Mouse (Mus musculus) limb, embryonic 12.5 days (tissue): ENCODE results near the gene Igfbp4. TPM values are rescaled to one million over a fixed set of nuclear protein-coding genes. Genes with fewer than 3 reads are reported as not detected.
A peak's percentile ranks its signal among the peaks of the same experiment; 100 is the strongest.

Experiments used
- ATAC-seq: fragments of 200-750 bp; cut with Nextera tagmentation; 2 replicates; pipeline ENCODE4 v1.8.0; 2017; ENCODE audit warnings: low read depth, moderate TSS enrichment; ENCODE audit not compliant: insufficient number of reproducible peaks, insufficient read depth, low FRiP score, low TSS enrichment
- H3K27ac ChIP-seq: fragments of 300-500 bp; sonication (generic); 2 replicates; pipeline ENCODE4 v1.5.1; 2016; ENCODE audit warnings: mild to moderate bottlenecking, moderate library complexity
- H3K27me3 ChIP-seq: fragments of 300-500 bp; sonication (generic); 2 replicates; pipeline ENCODE4 v1.6.1; 2016; ENCODE audit warnings: mild to moderate bottlenecking, moderate library complexity
- H3K36me3 ChIP-seq: fragments of 300-500 bp; sonication (generic); 2 replicates; pipeline ENCODE4 v1.6.1; 2016; ENCODE audit warnings: mild to moderate bottlenecking, moderate library complexity
- H3K4me1 ChIP-seq: fragments of 300-500 bp; sonication (generic); replicated peaks from 2 replicates; pipeline ENCODE4 v1.6.1; 2016
- H3K4me2 ChIP-seq: fragments of 300-500 bp; sonication (generic); 2 replicates; pipeline ENCODE4 v1.6.1; 2016; ENCODE audit warnings: mild to moderate bottlenecking, moderate library complexity
- H3K4me3 ChIP-seq: fragments of 300-500 bp; sonication (generic); replicated peaks from 2 replicates; pipeline ENCODE4 v1.5.1; 2016; ENCODE audit warnings: mild to moderate bottlenecking
- H3K9ac ChIP-seq: fragments of 300-500 bp; sonication (generic); replicated peaks from 2 replicates; pipeline ENCODE4 v1.6.1; 2016; ENCODE audit warnings: mild to moderate bottlenecking, moderate library complexity
- H3K9me3 ChIP-seq: fragments of 300-500 bp; sonication (generic); 2 replicates; pipeline ENCODE4 v1.6.1; 2016; ENCODE audit warnings: mild to moderate bottlenecking, moderate library complexity
- WGBS: fragments of 180-500 bp; shearing (Covaris S2); methylation state at CpG from one replicate; pipeline ENCODE4 v1.1.7; 2016; 5-methylcytosine and 5-hydroxymethylcytosine counted together
- polyA plus RNA-seq: library from polyadenylated mRNA; unstranded; fragments of >200 nt; fragmentation: Nextera tagmentation; extraction: Ambion mirVana; gene quantifications from 2 replicates; pipeline ENCODE4 v1.2.1, GENCODE M21; 2016

The Igfbp4 gene
- 1,037 and 1,115 TPM in 2 replicates for polyA plus RNA-seq

- peak within 1 kb of the TSS; percentile 98 for H3K9ac ChIP-seq
- H3K4me1 ChIP-seq, result peaks cover 40% of the 10 kb centered on the region
- H3K4me2 ChIP-seq, result peak within 1 kb of the TSS; percentile 85
- H3K4me3 ChIP-seq, result peak within 1 kb of the TSS; percentile 97
- under 1% methylated on average over 53 of the region's 63 CpGs for WGBS
- H3K9me3 ChIP-seq, result no peaks in the 10 kb centered on the region
- peaks cover 27% of the 10 kb centered on the region for H3K36me3 ChIP-seq
- peak; percentile 82 for ATAC-seq
- no peaks in the 10 kb centered on the region for H3K27me3 ChIP-seq
- H3K27ac ChIP-seq, result peak within 1 kb of the TSS; percentile 98
These were observed at the start of gene Igfbp4 for GRCm38 (mm10) chr11:99041051-99041729. Gene Igfbp4 (plus strand): TSS chr11:99041244.

GRCm38 (mm10) chr11:98995987-98996386 lies 45.1 kb upstream of the Igfbp4 start:
- H3K36me3 ChIP-seq, result peaks cover 100% of the 10 kb centered on the region
- no peak for ATAC-seq
- WGBS, result 95% methylated on average over 7 of the region's 7 CpGs

GRCm38 (mm10) chr11:98997659-98998058 lies 43.4 kb upstream of the Igfbp4 start:
- Histone ChIP-seq H3K4me1 (no peaks in the 10 kb centered on the region), H3K27me3 (no peaks in the 10 kb centered on the region), H3K9me3 (no peaks in the 10 kb centered on the region), H3K4me3 (no peak overlapping the region), H3K36me3 (peaks cover 100% of the 10 kb centered on the region), H3K27ac (no peak overlapping the region), H3K9ac (no peak overlapping the region), H3K4me2 (no peak overlapping the region)
- no peak for ATAC-seq
- 96% methylated on average over 4 of the region's 4 CpGs for WGBS

More at GRCm38 (mm10) chr11:98995987-98996386, 45.1 kb upstream of the Igfbp4 start:
- Histone ChIP-seq H3K27ac (no peak overlapping the region), H3K27me3 (no peaks in the 10 kb centered on the region), H3K4me1 (no peaks in the 10 kb centered on the region), H3K4me2 (no peak overlapping the region), H3K4me3 (no peak overlapping the region), H3K9ac (no peak overlapping the region), H3K9me3 (no peaks in the 10 kb centered on the region)

GRCm38 (mm10) chr11:98998776-98999175 lies 42.3 kb upstream of the Igfbp4 start:
- no peak overlapping the region for H3K9ac ChIP-seq
- H3K27ac ChIP-seq, result no peak overlapping the region
- no peaks in the 10 kb centered on the region for H3K4me1 ChIP-seq
- peaks cover 100% of the 10 kb centered on the region for H3K36me3 ChIP-seq
- no peak for ATAC-seq
- no peak overlapping the region for H3K4me2 ChIP-seq
- no peaks in the 10 kb centered on the region for H3K9me3 ChIP-seq
- H3K4me3 ChIP-seq, result no peak overlapping the region
- H3K27me3 ChIP-seq, result no peaks in the 10 kb centered on the region

- no peaks in the 10 kb centered on the region for H3K4me1 ChIP-seq
- H3K9me3 ChIP-seq, result no peaks in the 10 kb centered on the region
- WGBS, result 90% methylated on average over 11 of the region's 11 CpGs
- ATAC-seq, result no peak
- H3K36me3 ChIP-seq, result peaks cover 100% of the 10 kb centered on the region
- H3K4me3 ChIP-seq, result no peak overlapping the region
- H3K9ac ChIP-seq, result no peak overlapping the region
- no peak overlapping the region for H3K4me2 ChIP-seq
- no peaks in the 10 kb centered on the region for H3K27me3 ChIP-seq
- no peak overlapping the region for H3K27ac ChIP-seq
These were observed 41.8 kb upstream of the Igfbp4 start for GRCm38 (mm10) chr11:98999243-98999642.

- Histone ChIP-seq H3K9me3 (no peaks in the 10 kb centered on the region), H3K9ac (no peak overlapping the region), H3K4me1 (no peaks in the 10 kb centered on the region), H3K27me3 (no peaks in the 10 kb centered on the region), H3K36me3 (peaks cover 99% of the 10 kb centered on the region), H3K27ac (no peak overlapping the region), H3K4me2 (no peak overlapping the region), H3K4me3 (no peak overlapping the region)
- 96% methylated on average over 9 of the region's 9 CpGs for WGBS
- ATAC-seq, result no peak
These were observed 34.3 kb upstream of the Igfbp4 start for GRCm38 (mm10) chr11:99006788-99007187.

- WGBS, result 91% methylated on average over 4 of the region's 4 CpGs
These were observed 30.9 kb upstream of the Igfbp4 start for GRCm38 (mm10) chr11:99010124-99010523.

GRCm38 (mm10) chr11:99010706-99011105 lies 30.3 kb upstream of the Igfbp4 start:
- WGBS, result 97% methylated on average over 5 of the region's 5 CpGs
- Histone ChIP-seq H3K4me1 (no peaks in the 10 kb centered on the region), H3K9ac (no peak overlapping the region), H3K4me3 (no peak overlapping the region), H3K27ac (no peak overlapping the region), H3K4me2 (no peak overlapping the region), H3K27me3 (no peaks in the 10 kb centered on the region), H3K36me3 (peaks cover 99% of the 10 kb centered on the region), H3K9me3 (no peaks in the 10 kb centered on the region)
- ATAC-seq, result no peak

More at GRCm38 (mm10) chr11:99010124-99010523, 30.9 kb upstream of the Igfbp4 start:
- Histone ChIP-seq H3K36me3 (peaks cover 99% of the 10 kb centered on the region), H3K27ac (no peak overlapping the region), H3K4me1 (no peaks in the 10 kb centered on the region), H3K9me3 (no peaks in the 10 kb centered on the region), H3K4me3 (no peak overlapping the region), H3K27me3 (no peaks in the 10 kb centered on the region), H3K9ac (no peak overlapping the region), H3K4me2 (no peak overlapping the region)
- no peak for ATAC-seq

- ATAC-seq, result no peak
- H3K9me3 ChIP-seq, result no peaks in the 10 kb centered on the region
- H3K4me1 ChIP-seq, result no peaks in the 10 kb centered on the region
- 84% methylated on average over 1 of the region's 1 CpGs for WGBS
- H3K27me3 ChIP-seq, result no peaks in the 10 kb centered on the region
- H3K4me2 ChIP-seq, result no peak overlapping the region
- no peak overlapping the region for H3K9ac ChIP-seq
- no peak overlapping the region for H3K27ac ChIP-seq
- H3K4me3 ChIP-seq, result no peak overlapping the region
- peaks cover 100% of the 10 kb centered on the region for H3K36me3 ChIP-seq
These were observed 27.2 kb upstream of the Igfbp4 start for GRCm38 (mm10) chr11:99013856-99014255.

- no peaks in the 10 kb centered on the region for H3K9me3 ChIP-seq
- no peak for ATAC-seq
- no peak overlapping the region for H3K4me2 ChIP-seq
- peaks cover 19% of the 10 kb centered on the region for H3K4me1 ChIP-seq
- H3K27me3 ChIP-seq, result no peaks in the 10 kb centered on the region
- H3K27ac ChIP-seq, result no peak overlapping the region
- H3K9ac ChIP-seq, result no peak overlapping the region
- 95% methylated on average over 6 of the region's 6 CpGs for WGBS
- no peak overlapping the region for H3K4me3 ChIP-seq
- peaks cover 77% of the 10 kb centered on the region for H3K36me3 ChIP-seq
These were observed 21.2 kb upstream of the Igfbp4 start for GRCm38 (mm10) chr11:99019844-99020243.

- peaks cover 19% of the 10 kb centered on the region for H3K4me1 ChIP-seq
- peak overlapping the region; percentile 85 for H3K9ac ChIP-seq
These were observed 18.6 kb upstream of the Igfbp4 start for GRCm38 (mm10) chr11:99022384-99022933.

More at GRCm38 (mm10) chr11:99022384-99022933, 18.6 kb upstream of the Igfbp4 start:
- Histone ChIP-seq H3K4me3 (peak overlapping the region; percentile 77), H3K9me3 (no peaks in the 10 kb centered on the region), H3K27me3 (no peaks in the 10 kb centered on the region), H3K4me2 (peak overlapping the region; percentile 69), H3K27ac (no peak overlapping the region), H3K36me3 (peaks cover 51% of the 10 kb centered on the region)
- WGBS, result 84% methylated on average over 5 of the region's 5 CpGs
- no peak for ATAC-seq
